Mouse (Mus musculus): ENCODE data around the gene Gpatch2. TPM values are rescaled to one million over a fixed set of nuclear protein-coding genes. Genes with fewer than 3 reads are reported as not detected.

The Gpatch2 gene
- total RNA-seq, 2 experiments from 2014 or later = 22.2 to 22.3 TPM

- DNase-seq (ENCODE audit: extremely low spot score in 1 of 2, low spot score in 2 of 2) = no peak
- no peak overlapping the region for H3K4me3 ChIP-seq
- TF ChIP-seq CTCF (IDR thresholded peaks at IDR 0.05) = no peak
- H3K27ac ChIP-seq = no peak overlapping the region
- intact Hi-C loops (cut with DNase I) = no loop called here
These were observed 99.2 kb downstream of the Gpatch2 start for GRCm38 (mm10) chr1:187314516-187314915.

- no peak for TF ChIP-seq CTCF (IDR thresholded peaks at IDR 0.05)
- Histone ChIP-seq H3K4me3 (no peak overlapping the region), H3K27ac (no peak overlapping the region)
- DNase-seq (ENCODE audit: extremely low spot score in 1 of 2, low spot score in 2 of 2) = no peak
- intact Hi-C loops (cut with DNase I) = no loop called here
These were observed 100.5 kb downstream of the Gpatch2 start for GRCm38 (mm10) chr1:187315821-187316220.

- Histone ChIP-seq H3K4me3 (no peak overlapping the region), H3K27ac (no peak overlapping the region)
- no peak for DNase-seq (ENCODE audit: extremely low spot score in 1 of 2, low spot score in 2 of 2)
- intact Hi-C loops (cut with DNase I) = no loop called here
- no peak for TF ChIP-seq CTCF (IDR thresholded peaks at IDR 0.05)
These were observed 101.2 kb downstream of the Gpatch2 start for GRCm38 (mm10) chr1:187316555-187316954.

- TF ChIP-seq CTCF (IDR thresholded peaks at IDR 0.05) = no peak
- H3K27ac ChIP-seq = no peak overlapping the region
- H3K4me3 ChIP-seq = no peak overlapping the region
- no peak for DNase-seq (ENCODE audit: extremely low spot score in 1 of 2, low spot score in 2 of 2)
- intact Hi-C loops (cut with DNase I) = no loop called here
These were observed 106.5 kb downstream of the Gpatch2 start for GRCm38 (mm10) chr1:187321814-187322213.

DNA sequence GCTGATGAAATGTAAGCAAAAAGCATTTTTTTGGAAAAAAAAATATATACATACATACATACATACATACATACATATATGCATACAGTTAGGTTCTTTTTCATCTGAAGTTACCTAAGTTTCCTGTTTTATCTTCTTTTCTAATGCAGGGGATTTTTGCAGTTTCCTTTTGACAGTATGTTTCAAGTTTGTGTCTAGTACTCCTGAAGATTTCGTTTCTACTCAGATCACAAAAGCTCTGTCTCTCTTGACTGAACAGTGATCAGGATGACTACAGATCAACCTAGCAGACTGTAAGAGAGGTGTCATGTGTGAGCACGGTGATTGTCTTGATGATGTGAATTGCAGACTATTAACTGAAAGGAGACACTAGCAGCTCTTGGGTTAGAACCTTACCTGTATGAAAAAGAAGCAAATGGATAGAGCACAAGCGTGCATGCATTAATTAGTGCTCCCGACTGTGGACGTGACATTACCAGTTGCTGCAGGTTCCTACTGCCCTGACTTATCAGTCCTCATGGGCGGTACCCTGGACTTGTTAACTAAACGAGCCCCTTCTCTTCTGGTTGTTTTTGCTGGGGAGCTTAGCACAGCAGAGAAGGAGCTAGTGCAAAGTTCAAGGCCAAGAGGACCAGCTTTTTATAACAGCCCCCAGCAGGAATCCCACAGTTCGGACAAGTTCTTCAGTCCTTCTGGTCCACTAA lies 107.3 kb downstream of the Gpatch2 start:
- intact Hi-C loops (cut with DNase I) = no loop called here
- Histone ChIP-seq H3K27ac (no peak overlapping the region), H3K4me3 (no peak overlapping the region)
- no peak for DNase-seq (ENCODE audit: extremely low spot score in 1 of 2, low spot score in 2 of 2)
- TF ChIP-seq CTCF (IDR thresholded peaks at IDR 0.05) = no peak

GRCm38 (mm10) chr1:187323209-187323589 lies 107.9 kb downstream of the Gpatch2 start:
- no peak overlapping the region for H3K4me3 ChIP-seq
- no peak overlapping the region for H3K27ac ChIP-seq
- intact Hi-C loops (cut with DNase I) = no loop called here
- DNase-seq (ENCODE audit: extremely low spot score in 1 of 2, low spot score in 2 of 2) = no peak
- no peak for TF ChIP-seq CTCF (IDR thresholded peaks at IDR 0.05)

DNA sequence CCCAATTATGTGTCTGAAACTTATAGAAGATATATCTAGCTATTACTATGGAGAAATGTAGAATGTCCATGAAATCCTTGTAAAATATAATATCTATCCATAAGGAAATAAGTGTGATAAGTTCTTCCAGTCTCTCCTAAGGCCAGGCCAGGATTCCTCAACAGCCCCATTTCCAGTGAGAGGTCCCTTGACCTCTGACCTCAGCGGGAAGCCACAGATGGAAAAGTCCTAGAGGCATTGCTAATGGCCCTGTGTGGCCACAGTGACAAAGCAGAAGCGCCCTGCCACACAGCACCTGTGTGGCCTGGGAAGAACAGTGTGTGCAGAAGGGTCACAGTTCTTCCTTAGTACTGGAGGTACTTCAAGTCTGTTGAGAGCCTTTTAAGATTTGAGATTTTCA lies 127.2 kb downstream of the Gpatch2 start:
- H3K4me3 ChIP-seq = no peak overlapping the region
- TF ChIP-seq CTCF (IDR thresholded peaks at IDR 0.05) = no peak
- no peak for DNase-seq (ENCODE audit: extremely low spot score in 1 of 2, low spot score in 2 of 2)
- no peak overlapping the region for H3K27ac ChIP-seq
- intact Hi-C loops (cut with DNase I) = no loop called here

GRCm38 (mm10) chr1:187345156-187345555 lies 129.8 kb downstream of the Gpatch2 start:
- Histone ChIP-seq H3K27ac (no peak overlapping the region), H3K4me3 (no peak overlapping the region)
- no peak for DNase-seq (ENCODE audit: extremely low spot score in 1 of 2, low spot score in 2 of 2)
- no peak for TF ChIP-seq CTCF (IDR thresholded peaks at IDR 0.05)
- intact Hi-C loops (cut with DNase I) = no loop called here

GRCm38 (mm10) chr1:187346923-187347322 lies 131.6 kb downstream of the Gpatch2 start:
- H3K4me3 ChIP-seq = no peak overlapping the region
- intact Hi-C loops (cut with DNase I) = no loop called here
- no peak for TF ChIP-seq CTCF (IDR thresholded peaks at IDR 0.05)
- no peak for DNase-seq (ENCODE audit: extremely low spot score in 1 of 2, low spot score in 2 of 2)
- no peak overlapping the region for H3K27ac ChIP-seq

DNA sequence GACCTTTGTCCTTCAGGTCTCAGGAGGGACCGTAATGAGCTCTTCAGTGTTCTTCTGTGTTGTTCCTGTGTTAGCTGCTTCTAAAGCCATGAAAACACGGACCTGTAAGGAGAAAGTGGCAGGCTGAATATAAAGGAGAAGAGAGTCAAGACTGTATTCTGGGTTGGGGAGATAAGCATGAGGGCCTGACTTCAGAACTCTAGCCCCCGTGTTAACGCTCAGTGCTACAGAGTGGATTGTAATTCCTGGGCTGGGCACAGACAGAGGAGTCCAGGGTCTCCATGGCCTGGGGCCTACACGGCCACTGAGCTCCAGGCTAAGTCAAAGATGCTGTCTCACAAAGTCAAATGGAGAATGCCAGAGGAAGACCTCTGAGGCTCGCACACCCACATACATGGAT lies 132.3 kb downstream of the Gpatch2 start:
- no peak overlapping the region for H3K27ac ChIP-seq
- intact Hi-C loops (cut with DNase I) = no loop called here
- DNase-seq (ENCODE audit: extremely low spot score in 1 of 2, low spot score in 2 of 2) = no peak
- H3K4me3 ChIP-seq = no peak overlapping the region
- TF ChIP-seq CTCF (IDR thresholded peaks at IDR 0.05) = no peak

GRCm38 (mm10) chr1:187348053-187348820 lies 132.9 kb downstream of the Gpatch2 start:
- TF ChIP-seq CTCF (IDR thresholded peaks at IDR 0.05) = no peak
- Histone ChIP-seq H3K27ac (no peak overlapping the region), H3K4me3 (no peak overlapping the region)
- no peak for DNase-seq (ENCODE audit: extremely low spot score in 1 of 2, low spot score in 2 of 2)
- intact Hi-C loops (cut with DNase I) = no loop called here

DNA sequence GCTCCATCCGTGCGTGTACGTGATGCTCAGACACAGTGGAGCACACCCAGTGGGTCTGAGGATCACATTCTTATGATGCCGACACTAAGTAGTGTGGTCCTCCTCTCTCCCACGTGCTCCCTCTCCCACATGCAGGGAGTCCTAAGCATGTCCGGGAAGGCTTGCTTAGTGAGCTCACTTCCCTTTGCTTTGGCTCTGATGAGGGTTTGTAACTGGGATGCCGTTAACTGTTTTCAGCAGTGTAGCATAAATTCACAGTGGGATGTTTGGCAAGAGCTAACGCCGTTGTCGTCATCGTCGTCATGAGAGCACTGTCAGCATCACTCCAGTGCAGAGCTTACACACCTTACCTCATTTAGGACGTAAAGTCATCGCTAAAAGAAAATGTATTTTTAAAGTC lies 133.6 kb downstream of the Gpatch2 start:
- intact Hi-C loops (cut with DNase I) = no loop called here
- TF ChIP-seq CTCF (IDR thresholded peaks at IDR 0.05) = no peak
- Histone ChIP-seq H3K4me3 (no peak overlapping the region), H3K27ac (no peak overlapping the region)
- no peak for DNase-seq (ENCODE audit: extremely low spot score in 1 of 2, low spot score in 2 of 2)

DNA sequence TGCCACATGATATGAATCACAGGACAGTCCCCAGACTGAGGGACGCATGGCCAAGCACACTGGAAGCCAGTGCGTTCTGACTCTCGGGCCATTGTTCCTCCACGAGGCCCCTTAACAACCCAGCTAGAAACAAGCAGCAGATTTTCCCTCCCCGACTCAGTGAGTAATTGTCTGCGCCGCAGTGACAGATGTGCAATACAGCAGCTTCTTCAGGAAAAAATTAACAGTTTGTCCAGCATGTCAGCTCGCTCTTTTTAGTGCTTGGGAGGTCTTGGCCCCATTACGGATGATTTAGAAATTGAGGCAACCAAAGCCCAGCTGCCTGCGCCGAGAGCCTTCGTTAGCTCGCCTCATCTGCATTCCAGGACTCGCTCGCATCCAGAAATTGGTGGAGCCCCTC lies 140.9 kb downstream of the Gpatch2 start:
- H3K4me3 ChIP-seq = no peak overlapping the region
- no peak for DNase-seq (ENCODE audit: extremely low spot score in 1 of 2, low spot score in 2 of 2)
- no peak for TF ChIP-seq CTCF (IDR thresholded peaks at IDR 0.05)
- no peak overlapping the region for H3K27ac ChIP-seq
- intact Hi-C loops (cut with DNase I) = no loop called here
